Mouse (Mus musculus) heart, adult 9 months (tissue): ENCODE data around the gene Prss57.
"Not testable (repeated sequence)": the region's sequence is repeated elsewhere in the genome, so short reads cannot be mapped to it uniquely, and the experiment has no call there.

ENCODE experiments used
- DNase-seq, 2 experiments: peaks; one replicate each; pipeline ENCODE4 v3.0.0; 2022; ENCODE audit warnings: low spot score in 2 of 2

The Prss57 gene

DNA sequence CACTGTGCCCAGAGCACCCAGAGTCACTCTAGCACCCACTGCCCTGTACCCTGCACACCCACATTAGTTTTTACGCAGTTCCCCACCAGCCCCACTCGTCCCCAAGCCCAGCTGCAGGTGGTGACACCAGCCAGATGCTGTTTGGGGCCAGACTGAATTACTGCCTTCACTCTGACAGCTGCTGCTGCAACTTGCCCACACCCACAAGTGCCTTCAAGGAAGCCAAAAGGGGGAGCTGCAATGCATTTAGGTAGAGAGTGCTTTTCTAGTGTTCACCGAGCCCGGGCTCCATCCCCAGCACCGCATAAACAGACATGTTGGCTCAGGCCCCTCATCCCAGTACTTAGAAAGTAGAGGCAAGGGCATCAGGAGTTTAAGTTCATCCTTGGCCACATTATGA is 8.8 kb downstream of the Prss57 start:
- no peak for DNase-seq

DNA sequence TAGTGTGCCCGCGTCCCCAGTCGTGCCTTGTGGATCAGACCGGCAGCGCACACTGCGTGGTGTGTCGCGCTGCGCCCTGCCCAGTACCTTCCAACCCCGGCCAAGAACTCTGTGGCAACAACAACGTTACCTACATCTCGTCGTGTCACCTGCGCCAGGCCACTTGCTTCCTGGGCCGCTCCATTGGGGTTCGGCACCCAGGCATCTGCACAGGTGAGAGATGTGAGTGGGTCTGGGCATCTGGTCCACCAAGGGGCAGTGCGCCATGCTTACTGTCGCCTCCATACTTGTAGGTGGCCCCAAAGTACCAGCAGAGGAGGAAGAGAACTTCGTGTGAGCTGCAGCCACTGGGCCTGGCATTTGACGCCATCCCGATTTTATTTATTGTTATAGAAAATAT is 9.6 kb downstream of the Prss57 start:
- DNase-seq, result no peak

DNA sequence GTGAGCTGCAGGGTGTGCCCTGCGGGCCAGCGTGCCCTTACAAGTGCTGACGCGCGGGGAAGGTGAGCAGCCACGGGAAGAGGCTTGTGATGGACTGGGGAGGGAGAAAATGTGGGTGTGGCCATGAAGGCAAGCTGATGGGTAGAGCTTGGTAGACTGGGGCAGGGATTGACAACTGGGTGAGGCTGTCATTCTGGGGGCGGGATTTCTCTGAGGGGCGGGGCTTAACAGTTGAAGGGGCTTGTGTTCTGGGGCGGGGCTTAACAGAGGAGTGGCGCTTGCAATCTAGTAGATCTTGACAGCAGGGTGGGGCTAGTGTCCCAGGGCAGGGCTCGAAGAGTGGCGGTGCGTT is 10.1 kb downstream of the Prss57 start:
- no peak for DNase-seq

DNA sequence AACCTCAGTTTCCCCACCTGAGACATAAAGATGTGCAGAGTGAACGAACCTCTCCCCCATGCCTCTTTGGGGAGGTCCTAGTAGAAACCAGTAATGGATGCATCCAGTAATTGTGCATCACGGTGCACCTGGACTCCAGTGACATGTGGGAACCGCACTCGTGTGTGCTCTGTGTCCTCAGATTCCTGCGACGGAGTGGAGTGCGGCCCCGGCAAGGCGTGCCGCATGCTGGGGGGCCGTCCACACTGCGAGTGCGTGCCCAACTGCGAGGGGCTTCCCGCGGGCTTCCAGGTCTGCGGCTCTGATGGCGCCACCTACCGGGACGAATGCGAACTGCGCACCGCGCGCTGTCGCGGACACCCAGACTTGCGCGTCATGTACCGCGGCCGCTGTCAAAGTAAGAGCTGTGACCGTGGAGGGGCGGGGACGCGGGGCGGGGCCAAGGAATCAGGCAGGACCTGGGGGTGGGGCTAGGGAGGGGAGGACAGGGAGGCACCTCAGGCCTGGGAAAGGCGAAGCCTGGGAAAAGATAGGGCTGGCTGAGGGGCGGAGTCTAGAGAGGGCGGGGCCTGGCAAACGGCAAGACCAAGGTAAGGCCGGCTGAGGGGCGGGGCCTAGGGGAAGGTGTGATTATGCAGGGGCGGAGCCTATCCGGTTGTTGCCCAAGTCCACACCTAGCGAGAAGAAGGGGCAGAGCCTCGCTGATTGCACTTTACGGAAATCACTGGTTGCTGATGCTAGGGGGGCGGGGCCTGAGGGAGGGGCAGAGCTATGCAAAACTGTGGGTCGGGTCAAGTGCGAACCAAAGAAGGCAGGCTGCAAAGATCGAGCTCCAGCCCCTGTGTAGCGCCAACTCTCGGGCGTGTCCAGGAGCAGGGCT is 10.7 kb downstream of the Prss57 start:
- peak; percentile 89 to 92 for DNase-seq

DNA sequence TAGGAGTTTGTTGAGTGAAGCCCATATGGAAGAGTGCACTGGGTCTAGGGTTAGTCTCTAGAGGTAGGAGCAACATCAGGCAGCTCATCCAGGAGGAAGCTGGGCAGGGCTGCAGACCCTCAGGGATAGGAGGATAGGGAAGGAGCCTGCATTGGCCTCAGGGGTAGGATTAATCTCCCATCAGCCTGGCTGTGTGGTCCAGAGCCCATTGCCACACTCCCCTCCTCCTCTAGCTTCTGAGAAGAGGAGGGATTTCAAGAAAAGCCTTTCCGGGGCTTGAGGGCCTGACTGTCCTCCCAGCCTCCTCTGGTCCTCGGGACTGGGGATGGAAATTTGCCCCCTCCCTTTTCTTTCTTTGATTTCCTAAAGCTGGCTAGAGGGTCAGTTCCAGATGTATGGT is 11.6 kb downstream of the Prss57 start:
- no peak for DNase-seq

DNA sequence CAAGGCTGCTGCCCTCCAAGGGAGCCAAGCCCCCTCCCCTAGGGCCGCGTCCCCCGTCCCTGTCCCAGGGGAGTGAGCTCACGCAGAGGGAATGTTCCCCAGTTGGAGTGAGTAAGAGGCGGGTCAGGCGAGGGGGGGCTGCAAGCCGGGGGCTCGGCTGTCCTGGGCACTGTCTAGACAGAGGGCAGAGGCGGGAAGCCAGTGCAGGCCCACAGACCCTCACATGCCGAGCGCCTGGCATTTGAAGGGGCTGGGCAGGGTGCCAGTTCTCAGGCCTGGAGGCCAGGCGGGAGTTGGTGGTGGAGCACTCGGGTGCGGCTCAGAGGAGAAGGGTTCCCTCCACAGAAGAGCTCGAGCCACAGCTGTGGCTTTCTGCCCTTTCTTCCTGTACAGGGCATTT is 12.8 kb downstream of the Prss57 start:
- peak in 1 of 2 experiments; percentile 49 for DNase-seq

DNA sequence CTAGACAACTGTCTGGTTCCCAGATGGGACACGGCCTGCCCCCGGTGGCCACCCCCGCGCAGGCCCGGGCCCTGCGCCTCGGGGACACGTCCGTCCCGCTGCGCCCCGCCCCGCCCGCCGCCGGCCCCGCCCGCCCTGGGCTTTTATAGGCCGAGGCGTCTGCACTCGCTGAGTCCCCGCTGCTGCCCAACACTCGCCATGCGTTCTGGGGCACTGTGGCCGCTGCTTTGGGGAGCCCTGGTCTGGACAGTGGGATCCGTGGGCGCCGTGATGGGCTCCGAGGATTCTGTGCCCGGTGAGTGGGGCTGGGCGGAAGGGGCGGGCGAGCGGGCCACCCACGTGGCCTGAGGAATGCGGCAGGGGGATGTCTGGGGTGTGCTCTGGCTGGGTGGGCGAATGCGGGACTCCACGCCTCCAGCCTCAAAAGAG is 13.6 kb downstream of the Prss57 start, which contains the start of gene Fstl3:
Gene Fstl3, plus strand, starts transcription at position 170 of the 429 bp plus-strand sequence.
- no peak for DNase-seq

DNA sequence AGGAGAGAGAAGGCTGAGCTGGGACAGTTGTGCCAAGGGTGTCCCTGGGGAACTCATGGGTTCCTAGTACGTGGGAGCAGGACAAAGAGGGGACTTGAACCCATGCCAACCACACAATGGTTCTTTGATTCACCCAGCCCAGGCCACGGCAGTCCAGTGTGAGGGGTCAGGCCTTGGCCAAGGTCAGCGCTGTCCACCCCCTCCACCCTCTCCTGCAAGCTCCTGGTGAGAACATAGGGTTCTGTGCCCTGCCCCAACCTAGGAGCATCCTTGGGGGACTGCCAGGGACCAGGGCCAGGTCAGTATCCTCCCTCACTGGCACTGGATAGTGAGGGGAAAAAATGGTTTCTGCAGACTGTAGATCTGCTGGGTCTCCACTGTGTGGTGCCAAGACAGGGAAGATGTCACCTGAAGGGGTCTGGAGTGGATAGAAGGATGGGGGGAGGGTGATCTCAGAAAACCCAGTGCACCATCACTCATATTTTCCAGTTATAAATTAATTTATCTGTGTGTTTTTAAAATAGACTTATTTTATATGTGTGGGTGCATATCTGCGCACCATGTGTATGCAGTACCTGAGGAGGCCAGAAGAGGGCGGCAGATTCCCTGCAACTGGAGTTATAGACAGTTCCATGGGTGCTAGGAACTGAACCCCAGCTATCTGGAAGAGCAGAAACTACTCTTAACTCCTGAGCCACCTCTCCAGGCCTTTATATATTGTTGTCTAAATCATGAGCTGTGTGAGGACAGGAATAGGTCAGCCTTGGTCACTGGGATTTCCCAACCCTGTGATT is 16.1 kb downstream of the Prss57 start:
- DNase-seq, result no peak

DNA sequence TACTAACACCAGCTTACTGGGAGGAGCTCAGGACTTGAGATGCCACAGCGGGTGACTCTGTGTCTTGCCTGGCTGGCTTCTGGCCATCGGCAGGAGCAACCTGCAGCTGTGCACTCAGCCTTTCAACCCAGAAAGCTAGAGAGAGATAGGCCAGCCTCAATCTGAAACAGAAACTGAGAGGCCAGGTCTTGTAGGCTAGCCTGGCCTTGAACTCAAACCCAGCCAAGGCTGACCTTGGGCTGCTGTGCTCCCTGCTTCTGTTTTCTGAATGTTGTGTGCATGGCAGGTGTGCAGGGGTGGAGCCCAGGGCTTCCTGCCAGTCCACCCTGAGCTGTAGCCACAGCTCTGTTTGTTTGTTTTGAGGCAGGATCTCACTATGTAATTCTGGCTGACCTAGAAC is 17.6 kb downstream of the Prss57 start:
- no peak for DNase-seq

DNA sequence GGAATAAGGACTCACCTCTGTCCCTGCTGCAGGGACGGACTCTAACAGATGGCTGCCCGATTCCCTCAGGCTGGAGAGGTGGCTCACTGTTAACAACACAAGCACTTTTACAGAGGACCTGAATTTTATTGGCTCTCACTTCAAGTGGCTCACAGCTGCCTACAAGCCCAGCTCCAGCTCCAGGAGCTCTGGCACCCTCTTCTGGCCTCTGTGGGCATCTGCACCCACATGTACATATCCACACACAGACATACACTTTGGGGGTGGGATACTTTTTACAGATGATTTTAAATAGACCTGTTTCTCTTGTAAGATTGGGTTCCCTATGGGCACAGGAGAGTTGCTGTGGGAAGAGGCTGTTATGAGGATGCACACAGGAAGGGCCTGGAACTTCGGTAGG is 18.4 kb downstream of the Prss57 start:
- DNase-seq, result no peak

DNA sequence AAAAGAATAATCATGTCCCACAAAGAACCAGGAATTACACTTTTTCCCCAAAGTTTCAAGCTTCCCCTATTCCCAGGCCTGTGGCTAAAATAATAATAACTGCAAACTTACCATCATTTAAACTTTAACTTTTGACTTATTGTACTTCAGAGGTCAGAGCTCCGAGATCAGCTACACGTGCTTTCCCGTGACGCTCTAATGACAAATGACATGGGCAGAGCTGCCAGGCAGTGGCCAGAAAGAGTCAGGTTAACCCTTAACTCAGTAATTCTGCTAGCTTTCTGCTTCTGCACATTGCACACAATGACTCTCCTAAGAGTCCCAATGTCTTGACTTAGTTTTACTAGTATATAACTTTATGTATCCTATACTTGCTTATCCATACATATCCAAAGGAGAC is 21.4 kb downstream of the Prss57 start:
- no peak for DNase-seq

DNA sequence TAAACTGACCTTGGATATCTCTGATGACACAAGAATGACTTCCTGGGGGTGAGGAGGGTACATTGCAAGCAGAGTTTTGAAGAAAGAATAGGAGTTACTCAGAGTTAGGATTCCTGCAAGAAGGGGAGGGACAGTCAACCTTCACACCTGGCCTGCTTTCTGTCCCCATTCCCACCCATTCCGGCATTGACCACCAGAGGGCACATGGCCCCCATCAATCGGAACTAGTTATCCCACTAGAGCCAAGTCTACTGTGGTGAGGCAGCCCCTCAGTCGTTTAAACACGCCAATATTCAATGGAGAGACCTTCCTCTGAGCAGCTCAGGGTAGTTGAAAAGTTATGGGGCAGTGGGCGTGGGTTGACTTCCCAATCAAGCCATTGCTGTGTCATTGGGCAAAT is 22.4 kb downstream of the Prss57 start:
- DNase-seq, result peak; percentile 64 to 70

DNA sequence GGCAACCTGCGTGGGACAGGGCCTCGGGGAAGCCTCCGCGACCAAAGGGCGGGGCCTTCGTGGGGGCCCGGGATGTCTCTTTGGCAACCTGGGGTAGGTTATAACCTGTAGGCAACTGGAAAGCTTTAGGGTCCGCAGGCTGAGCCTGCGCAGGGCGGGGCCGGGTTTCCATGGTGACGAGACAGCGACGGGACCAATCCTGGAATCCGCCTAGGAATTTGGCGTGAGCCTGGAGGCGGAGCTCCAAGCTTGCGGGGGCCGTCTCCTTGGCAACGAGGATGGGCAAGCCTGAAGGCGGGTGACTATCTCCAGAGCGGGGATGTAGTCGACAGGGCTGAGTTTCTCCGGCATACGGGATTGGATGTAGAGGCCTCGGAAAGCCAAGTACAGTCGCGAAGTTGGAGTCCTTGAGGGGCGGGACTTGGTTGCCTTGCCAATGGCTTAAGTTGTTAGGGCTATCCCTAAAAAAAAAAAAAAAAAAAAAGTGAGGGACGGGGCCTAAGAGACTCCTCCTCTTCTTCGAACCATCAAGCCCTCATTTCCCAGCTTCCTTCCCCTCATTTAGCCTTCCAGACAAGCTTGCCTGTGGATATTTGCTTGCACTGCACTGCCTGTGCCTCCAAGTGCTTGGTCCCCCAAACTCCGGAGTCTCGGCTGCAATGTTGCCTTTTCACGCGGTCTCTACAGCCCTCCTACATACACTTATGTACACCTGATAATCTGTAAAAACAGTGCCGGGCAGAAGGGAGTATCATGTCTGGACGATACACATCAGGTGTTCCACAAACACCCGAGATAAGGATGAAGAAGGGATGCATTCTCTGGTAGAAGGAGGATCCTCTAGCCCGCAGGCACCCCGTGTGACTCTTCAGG is 23.2 kb downstream of the Prss57 start:
- peak; percentile 89 for DNase-seq

DNA sequence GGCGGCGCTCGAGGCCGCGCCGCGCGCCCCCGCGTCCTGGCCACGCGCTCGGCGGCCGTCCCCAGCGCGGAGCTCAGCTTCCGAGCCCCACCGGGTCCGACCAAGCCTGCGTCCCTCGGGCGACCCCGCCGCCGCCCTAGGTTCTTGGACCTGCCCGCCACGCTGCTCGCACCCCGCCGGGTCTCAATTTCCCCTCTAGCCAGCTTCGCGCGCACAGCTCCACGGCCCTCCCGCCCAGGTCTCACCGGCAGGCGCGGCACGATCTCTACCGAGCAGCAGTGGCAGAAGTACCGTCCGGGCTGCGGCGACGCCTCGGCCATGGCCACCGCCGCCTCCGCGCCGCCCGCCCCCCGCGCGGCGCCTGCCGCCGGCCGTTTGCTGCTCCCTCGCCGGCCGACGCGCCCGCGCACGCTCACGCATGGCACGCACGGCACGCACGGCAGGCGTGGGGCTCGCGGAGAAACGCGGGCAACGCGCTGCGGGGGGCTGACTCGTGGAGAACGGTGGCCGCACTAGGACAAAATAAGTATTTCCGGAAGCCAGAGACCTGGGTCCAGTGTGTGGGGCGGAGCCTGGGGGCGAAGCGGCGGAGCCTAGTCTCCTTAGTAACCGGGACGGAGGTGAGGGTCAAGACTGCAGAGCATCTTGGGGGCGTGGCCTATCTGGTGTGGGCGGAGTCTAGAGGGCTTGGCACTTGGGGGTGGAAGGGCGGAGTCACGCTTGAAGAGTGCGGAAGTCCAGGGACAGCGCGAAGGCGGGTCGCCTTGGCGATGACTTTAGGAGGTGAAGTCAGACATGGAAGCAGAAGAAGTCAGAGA is 24.0 kb downstream of the Prss57 start, which contains the start of gene Rnf126:
Gene Rnf126, minus strand, starts transcription at position 445 of the 818 bp plus-strand sequence.
- DNase-seq, result peak; percentile 99

DNA sequence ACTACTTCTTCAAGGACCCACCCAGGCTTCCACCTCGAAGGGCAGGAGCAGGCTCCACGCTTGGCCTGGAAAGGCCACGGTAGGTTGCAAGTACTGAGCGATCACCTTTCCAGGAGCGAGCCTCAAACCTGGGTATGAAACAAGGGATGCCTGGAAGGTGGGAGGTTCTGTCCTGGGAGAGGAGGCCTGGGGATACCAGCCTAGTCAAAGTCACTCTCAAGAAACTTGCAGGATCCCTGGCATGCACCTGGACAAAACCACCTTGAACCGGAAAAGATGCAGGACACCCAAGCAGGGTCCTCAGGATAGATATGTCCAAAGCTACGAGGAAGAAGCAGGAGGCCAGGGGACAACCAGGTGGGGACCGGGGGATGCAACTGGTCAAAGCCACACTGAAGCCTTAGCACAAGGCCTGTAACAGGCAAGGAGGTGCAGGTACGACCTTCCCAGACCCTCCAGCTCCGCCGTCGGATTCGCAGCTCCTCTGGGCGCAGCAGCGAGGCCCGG is 24.7 kb downstream of the Prss57 start:
- DNase-seq, result peak in 1 of 2 experiments; percentile 50

DNA sequence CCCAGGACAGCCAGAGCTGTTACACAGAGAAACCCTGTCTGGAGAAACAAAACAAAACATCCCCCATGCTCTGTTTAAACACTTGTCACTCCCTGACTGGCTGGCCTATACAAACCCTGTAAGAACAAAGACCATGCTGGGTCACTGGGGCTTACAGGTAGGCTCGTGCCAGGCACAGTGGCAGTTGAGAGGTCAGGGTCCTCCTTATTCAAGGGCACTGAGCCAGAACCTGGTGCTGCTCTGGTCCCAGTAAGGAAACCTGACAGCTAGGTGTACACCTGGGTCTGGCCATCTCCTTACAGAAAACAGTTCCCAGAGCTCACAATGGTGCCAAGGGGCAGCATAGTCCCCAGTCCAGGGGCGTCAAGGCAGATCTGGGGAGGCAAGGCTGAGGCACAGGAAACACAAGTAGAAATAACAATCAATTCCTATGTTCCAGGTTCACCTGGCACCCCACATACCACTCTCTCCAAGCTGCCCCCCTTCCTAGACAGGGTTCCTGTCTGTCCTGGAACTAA is 25.5 kb downstream of the Prss57 start:
- DNase-seq, result no peak

DNA sequence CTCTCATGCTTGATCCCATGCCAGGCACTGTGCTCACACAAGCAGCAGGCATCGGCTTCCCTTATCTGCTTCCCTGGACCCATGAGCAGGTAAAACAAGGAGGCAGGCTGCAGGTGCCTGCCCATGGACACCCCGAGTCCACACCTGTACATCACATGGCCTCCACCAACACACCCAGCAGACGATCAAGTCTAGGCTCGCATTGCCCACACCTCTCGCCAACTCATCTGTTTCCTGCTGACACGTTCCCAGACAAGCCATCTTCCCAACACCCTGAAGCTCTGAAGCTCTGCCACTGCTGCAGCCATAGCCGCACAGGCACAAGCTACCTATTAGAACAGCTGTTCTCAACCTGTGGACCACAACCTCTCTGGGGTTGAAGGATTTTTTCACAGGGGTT is 26.5 kb downstream of the Prss57 start:
- DNase-seq, result no peak

DNA sequence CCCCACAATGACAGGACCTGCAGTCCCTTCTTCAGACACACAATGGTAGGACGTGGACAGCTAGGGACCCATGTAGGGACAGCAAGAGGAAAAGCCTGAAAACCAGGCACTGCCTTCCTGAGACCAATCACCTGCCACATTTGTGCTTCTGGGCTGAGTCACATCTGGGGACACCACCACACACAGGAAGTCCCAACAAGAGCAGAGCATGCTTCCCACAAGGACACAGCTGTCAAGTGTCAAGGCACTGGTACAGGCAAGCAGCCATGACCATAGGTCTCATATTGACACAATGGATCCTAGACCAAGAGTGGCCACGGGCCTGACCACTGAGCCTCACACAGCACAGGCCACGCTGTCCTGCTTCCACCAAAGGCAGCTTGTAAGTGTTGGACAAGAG is 27.9 kb downstream of the Prss57 start:
- no peak for DNase-seq

DNA sequence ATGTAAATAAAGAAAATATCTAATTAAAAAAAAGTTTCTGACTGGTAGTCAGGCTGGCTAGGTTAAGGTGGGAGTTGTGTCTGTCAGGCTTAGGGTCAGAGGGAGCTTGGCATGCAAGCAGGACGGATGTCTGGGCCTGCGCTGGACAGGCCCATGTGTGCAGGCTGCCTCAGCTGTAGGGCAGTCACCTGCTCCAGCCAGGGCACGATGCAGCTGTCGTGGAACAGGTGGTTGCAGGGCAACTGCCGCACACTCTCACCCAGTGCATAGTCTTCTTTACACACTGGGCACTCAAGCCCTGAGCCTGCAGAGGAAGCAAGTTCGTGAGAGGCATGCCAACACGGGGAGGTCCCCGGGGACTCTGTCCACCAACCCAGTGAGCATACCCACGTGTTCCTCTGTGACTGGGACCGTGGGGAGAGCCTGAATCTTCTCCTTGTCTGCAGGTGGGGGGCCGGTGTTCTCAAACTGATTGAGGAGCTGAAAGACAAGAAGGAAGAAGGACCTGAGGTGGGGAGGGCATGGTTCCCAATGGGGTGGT is 30.1 kb downstream of the Prss57 start:
- no peak for DNase-seq

DNA sequence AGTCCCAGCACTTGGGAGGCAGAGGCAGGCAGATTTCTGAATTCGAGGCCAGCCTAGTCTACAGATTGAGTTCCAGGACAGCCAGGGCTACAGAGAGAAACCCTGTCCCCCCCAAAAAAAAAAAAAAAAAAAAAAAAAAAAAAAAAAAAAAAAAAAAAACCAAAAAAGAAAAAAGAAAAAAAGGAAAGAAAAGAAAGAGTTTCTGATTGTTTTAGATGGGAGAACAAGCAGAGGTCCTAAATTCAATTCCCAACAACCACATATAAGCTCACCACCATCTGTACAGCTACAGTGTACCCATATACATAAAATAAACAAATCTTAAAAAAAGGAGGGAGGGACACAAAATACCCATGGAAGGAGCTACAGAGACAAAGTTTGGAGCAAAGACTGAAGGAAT is 31.1 kb downstream of the Prss57 start:
- not testable (repeated sequence) for DNase-seq
